9 mouse cellular contexts compared by ENCODE assay signal in the genomic region with DNA sequence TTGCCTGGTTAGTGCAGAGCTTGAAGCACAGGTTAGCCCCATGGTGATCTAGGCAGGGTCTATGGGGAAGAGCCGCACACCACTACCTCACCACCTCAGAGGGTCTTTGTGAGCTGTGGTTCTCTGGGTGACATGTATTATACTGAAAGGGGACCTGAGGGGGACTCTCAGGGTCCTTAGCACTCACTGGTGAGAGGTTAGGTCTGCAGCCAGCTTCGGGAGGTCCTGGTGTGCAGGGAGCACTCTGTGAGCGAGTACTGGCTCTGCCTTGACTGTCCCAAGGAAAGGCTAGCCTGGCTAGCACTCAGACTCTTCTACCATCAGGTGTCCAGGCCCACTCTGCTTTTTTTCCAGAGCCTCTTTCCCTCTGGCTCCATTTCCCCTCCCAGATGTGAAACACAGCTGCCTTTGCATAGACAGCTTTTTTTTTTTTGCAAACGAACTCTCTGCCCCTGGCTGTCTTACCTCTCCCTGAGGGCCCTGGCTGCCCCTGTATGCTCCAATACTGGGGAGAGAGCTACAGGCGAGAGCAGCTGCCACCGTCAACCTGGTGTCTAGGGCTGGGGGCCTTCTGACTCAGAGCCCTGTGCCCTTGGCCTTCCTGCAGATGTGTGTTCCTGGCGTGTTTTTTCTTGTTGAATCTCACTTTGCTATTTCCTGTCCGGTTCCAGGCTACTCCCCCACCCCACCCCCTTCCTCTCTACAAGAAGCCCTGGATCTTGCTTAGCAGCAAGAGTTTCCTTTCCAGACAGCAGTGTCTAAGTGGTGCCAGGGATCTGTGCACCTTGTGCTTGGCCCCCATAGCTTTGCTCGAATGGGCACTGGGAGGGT. TPM values are rescaled to one million over a fixed set of nuclear protein-coding genes. Genes with fewer than 3 reads are reported as not detected.
DNase-seq lines count a peak whose midpoint lies in the region; ATAC-seq lines count a peak whose summit lies in the region.
"Had no signal": no experiment of that assay in that cellular context is flagged by ENCODE, and none has a peak within 500 bp of the region (broad histone marks: within the 10 kb centered on the region; RNA-seq: fewer than 3 reads in every experiment).

No protein-coding gene starts in this region.

- no peak overlapping the region for H3K9ac ChIP-seq in midbrain, embryonic 14.5 days (replicated peaks; ENCODE audit: low read length)
- no peak overlapping the region for H3K9ac ChIP-seq in forebrain, embryonic 16.5 days (replicated peaks; ENCODE audit: low read depth, low read length)
- no peak overlapping the region for H3K9ac ChIP-seq in hindbrain, embryonic 16.5 days (ENCODE audit: low read depth, low read length)
- no peak overlapping the region for H3K9ac ChIP-seq in liver, embryonic 12.5 days

- no peak for ATAC-seq in midbrain, embryonic 14.5 days (ENCODE audit: low FRiP score, low TSS enrichment)
- ATAC-seq in forebrain, embryonic 16.5 days, result no peak
- no peak for ATAC-seq in hindbrain, embryonic 16.5 days
- no peak for ATAC-seq in liver, embryonic 12.5 days
- ATAC-seq in cerebellum, adult (ENCODE audit: insufficient number of reproducible peaks, low FRiP score, low TSS enrichment), result no peak
- ATAC-seq in megakaryocyte-erythroid progenitor cell, adult 5-6 weeks (replicated peaks; ENCODE audit: low FRiP score, low TSS enrichment, poor library complexity, severe bottlenecking), result no peak

- 70% methylated on average over 9 of the region's 9 CpGs for WGBS in midbrain, embryonic 10.5 days
- WGBS in midbrain, embryonic 14.5 days, result 72% methylated on average over 9 of the region's 9 CpGs
- WGBS in forebrain, embryonic 16.5 days, result 70% methylated on average over 9 of the region's 9 CpGs
- 64% methylated on average over 9 of the region's 9 CpGs for WGBS in hindbrain, embryonic 16.5 days
- 38% methylated on average over 9 of the region's 9 CpGs for WGBS in liver, embryonic 12.5 days (ENCODE audit: insufficient replicate concordance)

- H3K4me1 ChIP-seq in midbrain, embryonic 10.5 days, result peaks cover 53% of the 10 kb centered on the region
- H3K4me1 ChIP-seq in midbrain, embryonic 14.5 days (ENCODE audit: control insufficient read depth, insufficient read depth, low read length), result peaks cover 7% of the 10 kb centered on the region; the same call in 1 of the 2 replicates
- H3K4me1 ChIP-seq in forebrain, embryonic 16.5 days (replicated peaks; ENCODE audit: control insufficient read depth, insufficient read depth, low read length), result peaks cover 8% of the 10 kb centered on the region
- H3K4me1 ChIP-seq in hindbrain, embryonic 16.5 days (ENCODE audit: control insufficient read depth, insufficient read depth, low read depth, low read length), result peaks cover 7% of the 10 kb centered on the region
- peaks cover 41% of the 10 kb centered on the region for H3K4me1 ChIP-seq in liver, embryonic 12.5 days

- peak overlapping the region; percentile 59 for H3K27ac ChIP-seq in midbrain, embryonic 10.5 days (replicated peaks)
- no peak overlapping the region for H3K27ac ChIP-seq in midbrain, embryonic 14.5 days (replicated peaks; ENCODE audit: low read depth, low read length)
- H3K27ac ChIP-seq in forebrain, embryonic 16.5 days (ENCODE audit: low read length), result 0 out of 2 replicates have a peak overlapping the region, but pooled peaks have one; percentile 23
- peak overlapping the region; percentile 48 for H3K27ac ChIP-seq in hindbrain, embryonic 16.5 days (ENCODE audit: low read depth, low read length)
- peak overlapping the region; percentile 27 for H3K27ac ChIP-seq in liver, embryonic 12.5 days

- peaks cover 19% of the 10 kb centered on the region for H3K36me3 ChIP-seq in midbrain, embryonic 10.5 days
- H3K36me3 ChIP-seq in midbrain, embryonic 14.5 days (ENCODE audit: control insufficient read depth, insufficient read depth, low read length), result no peaks in the 10 kb centered on the region
- no peaks in the 10 kb centered on the region for H3K36me3 ChIP-seq in forebrain, embryonic 16.5 days (ENCODE audit: control insufficient read depth, insufficient read depth)
- H3K36me3 ChIP-seq in hindbrain, embryonic 16.5 days (ENCODE audit: control insufficient read depth, insufficient read depth, low read length), result no peaks in the 10 kb centered on the region
- H3K36me3 ChIP-seq in liver, embryonic 12.5 days, result peaks cover 8% of the 10 kb centered on the region; the same call in 1 of the 2 replicates

- no peaks in the 10 kb centered on the region for H3K9me3 ChIP-seq in midbrain, embryonic 10.5 days (replicated peaks)
- no peaks in the 10 kb centered on the region for H3K9me3 ChIP-seq in midbrain, embryonic 14.5 days (ENCODE audit: control insufficient read depth, low read length)
- no peaks in the 10 kb centered on the region for H3K9me3 ChIP-seq in forebrain, embryonic 16.5 days (ENCODE audit: control insufficient read depth, low read length)
- no peaks in the 10 kb centered on the region for H3K9me3 ChIP-seq in hindbrain, embryonic 16.5 days (ENCODE audit: control insufficient read depth, low read length)
- no peaks in the 10 kb centered on the region for H3K9me3 ChIP-seq in liver, embryonic 12.5 days (replicated peaks)
- H3K9me3 ChIP-seq: megakaryocyte, embryonic 14.5 days had no signal

- intact Hi-C loops in left cerebral cortex, postnatal 14 days (cut with DNase I), result no loop called here

- no peaks in the 10 kb centered on the region for H3K27me3 ChIP-seq in midbrain, embryonic 10.5 days (ENCODE audit: low read depth, poor library complexity, severe bottlenecking)
- H3K27me3 ChIP-seq in midbrain, embryonic 14.5 days (ENCODE audit: control insufficient read depth, insufficient read depth, low read length), result no peaks in the 10 kb centered on the region
- no peaks in the 10 kb centered on the region for H3K27me3 ChIP-seq in forebrain, embryonic 16.5 days (replicated peaks; ENCODE audit: control insufficient read depth, insufficient read depth, low read length)
- H3K27me3 ChIP-seq in hindbrain, embryonic 16.5 days (replicated peaks; ENCODE audit: control insufficient read depth, insufficient read depth, low read length), result no peaks in the 10 kb centered on the region
- H3K27me3 ChIP-seq in liver, embryonic 12.5 days (replicated peaks), result no peaks in the 10 kb centered on the region

- no peak for DNase-seq in midbrain, embryonic 10.5 days (ENCODE audit: low spot score)
- no peak for DNase-seq in midbrain, embryonic 14.5 days
- no peak for DNase-seq in left cerebral cortex, postnatal 14 days (ENCODE audit: low spot score in 2 of 2)

- H3K4me2 ChIP-seq in midbrain, embryonic 14.5 days (ENCODE audit: low read length), result no peak overlapping the region
- H3K4me2 ChIP-seq in forebrain, embryonic 16.5 days (ENCODE audit: low read length), result no peak overlapping the region
- no peak overlapping the region for H3K4me2 ChIP-seq in hindbrain, embryonic 16.5 days (ENCODE audit: low read length)
- H3K4me2 ChIP-seq in liver, embryonic 12.5 days, result no peak overlapping the region

- no peak overlapping the region for H3K4me3 ChIP-seq in midbrain, embryonic 10.5 days
- no peak overlapping the region for H3K4me3 ChIP-seq in midbrain, embryonic 14.5 days (replicated peaks; ENCODE audit: low read depth, low read length)
- H3K4me3 ChIP-seq in forebrain, embryonic 16.5 days (replicated peaks; ENCODE audit: low read length), result no peak overlapping the region
- H3K4me3 ChIP-seq in hindbrain, embryonic 16.5 days (ENCODE audit: low read length), result no peak overlapping the region
- no peak overlapping the region for H3K4me3 ChIP-seq in liver, embryonic 12.5 days
- H3K4me3 ChIP-seq: megakaryocyte, embryonic 14.5 days had no signal

RNA-seq across cellular contexts. Expression of gene Hspg2, which starts 29.5 kb away (rescaled TPM):
- polyA plus RNA-seq in midbrain, embryonic 10.5 days (2016; fragmentation: Nextera tagmentation; extraction: Ambion mirVana), result 11.6 and 15.3 TPM in 2 replicates
- 2.0 and 7.6 TPM in 2 replicates for polyA plus RNA-seq in midbrain, embryonic 14.5 days (2014; fragmentation: Nextera tagmentation; extraction: Ambion mirVana)
- polyA plus RNA-seq in forebrain, embryonic 16.5 days (2015; fragmentation: Nextera tagmentation; extraction: Ambion mirVana), result 3.2 and 4.9 TPM in 2 replicates
- polyA plus RNA-seq in hindbrain, embryonic 16.5 days (2015; fragmentation: Nextera tagmentation; extraction: Ambion mirVana), result 6.5 and 9.3 TPM in 2 replicates
- polyA plus RNA-seq in liver, embryonic 12.5 days (2016; fragmentation: Nextera tagmentation; extraction: Ambion mirVana), result 6.4 and 7.3 TPM in 2 replicates
- total RNA-seq in megakaryocyte-erythroid progenitor cell, adult 5-6 weeks (2014; fragmentation: Nextera tagmentation), result 0.22 TPM in 1 of 2 replicates, not detected in the other
- total RNA-seq in megakaryocyte-erythroid progenitor cell, adult 5-6 weeks (2017), result not detected in 2 replicates
- total RNA-seq in left cerebral cortex, postnatal 14 days (2021), result 10 to 100 TPM; 11.6 to 12.9 TPM

RNA-seq across cellular contexts. Expression of gene 1700013G24Rik, which starts 45.0 kb away (rescaled TPM):
- polyA plus RNA-seq in midbrain, embryonic 10.5 days (2016; fragmentation: Nextera tagmentation; extraction: Ambion mirVana), result not detected in 2 replicates
- not detected in 2 replicates for polyA plus RNA-seq in midbrain, embryonic 14.5 days (2014; fragmentation: Nextera tagmentation; extraction: Ambion mirVana)
- polyA plus RNA-seq in forebrain, embryonic 16.5 days (2015; fragmentation: Nextera tagmentation; extraction: Ambion mirVana), result not detected in 2 replicates
- polyA plus RNA-seq in hindbrain, embryonic 16.5 days (2015; fragmentation: Nextera tagmentation; extraction: Ambion mirVana), result not detected in 2 replicates
- polyA plus RNA-seq in liver, embryonic 12.5 days (2016; fragmentation: Nextera tagmentation; extraction: Ambion mirVana), result not detected in 2 replicates
- not detected in 2 replicates for total RNA-seq in megakaryocyte-erythroid progenitor cell, adult 5-6 weeks (2014; fragmentation: Nextera tagmentation)
- total RNA-seq in megakaryocyte-erythroid progenitor cell, adult 5-6 weeks (2017), result not detected in 2 replicates
- not detected for total RNA-seq in left cerebral cortex, postnatal 14 days (2021)
